In genomic region chr8:91132731-91133130, GRCm38 (mm10) we compare ENCODE assay signal across 8 mouse cellular contexts.
DNase-seq lines count a peak whose midpoint lies in the region; ATAC-seq lines count a peak whose summit lies in the region.

No protein-coding gene starts in this region.

- no peaks in the 10 kb centered on the region for H3K36me3 ChIP-seq in liver, embryonic 11.5 days (ENCODE audit: control insufficient read depth, insufficient read depth, low read length)
- no peaks in the 10 kb centered on the region for H3K36me3 ChIP-seq in forebrain, embryonic 11.5 days (ENCODE audit: control insufficient read depth, insufficient read depth, low read length)
- peaks cover 20% of the 10 kb centered on the region for H3K36me3 ChIP-seq in limb, embryonic 10.5 days
- H3K36me3 ChIP-seq in neural tube, embryonic 14.5 days (ENCODE audit: control insufficient read depth, insufficient read depth, low read length), result peaks cover 13% of the 10 kb centered on the region

- H3K9ac ChIP-seq in liver, embryonic 11.5 days (ENCODE audit: low read depth, low read length), result no peak overlapping the region
- peak overlapping the region; percentile 73; the same call in 1 of the 2 replicates for H3K9ac ChIP-seq in forebrain, embryonic 11.5 days (ENCODE audit: low read length)
- H3K9ac ChIP-seq in neural tube, embryonic 14.5 days (replicated peaks; ENCODE audit: low read depth, low read length), result peak overlapping the region; percentile 91; the same call in 1 of the 2 replicates

- no peak for ATAC-seq in liver, embryonic 11.5 days (replicated peaks; ENCODE audit: low FRiP score)
- no peak for ATAC-seq in forebrain, embryonic 11.5 days (replicated peaks; ENCODE audit: low FRiP score)
- ATAC-seq in neural tube, embryonic 14.5 days (ENCODE audit: low read depth), result no peak
- ATAC-seq in CD4-positive, CD25-positive, alpha-beta regulatory T cell, adult 4 months, result no peak

- H3K27ac ChIP-seq in liver, embryonic 11.5 days (ENCODE audit: low read depth, low read length), result no peak overlapping the region
- no peak overlapping the region for H3K27ac ChIP-seq in forebrain, embryonic 11.5 days (ENCODE audit: low read depth, low read length)
- no peak overlapping the region for H3K27ac ChIP-seq in limb, embryonic 10.5 days
- H3K27ac ChIP-seq in neural tube, embryonic 14.5 days (ENCODE audit: low read depth, low read length), result no peak overlapping the region

- no peaks in the 10 kb centered on the region for H3K9me3 ChIP-seq in liver, embryonic 11.5 days (ENCODE audit: control insufficient read depth, low read length)
- no peaks in the 10 kb centered on the region for H3K9me3 ChIP-seq in forebrain, embryonic 11.5 days (ENCODE audit: control insufficient read depth, low read length)
- H3K9me3 ChIP-seq in limb, embryonic 10.5 days (replicated peaks), result no peaks in the 10 kb centered on the region
- no peaks in the 10 kb centered on the region for H3K9me3 ChIP-seq in neural tube, embryonic 14.5 days (ENCODE audit: control insufficient read depth, low read length)

- H3K4me3 ChIP-seq in liver, embryonic 11.5 days (ENCODE audit: low read depth, low read length), result peak overlapping the region; percentile 95
- H3K4me3 ChIP-seq in forebrain, embryonic 11.5 days (ENCODE audit: low read depth, low read length), result peak overlapping the region; percentile 3; the same call in 1 of the 2 replicates
- peak overlapping the region; percentile 94 for H3K4me3 ChIP-seq in limb, embryonic 10.5 days
- H3K4me3 ChIP-seq in neural tube, embryonic 14.5 days (ENCODE audit: low read depth, low read length), result peak overlapping the region; percentile 98

- WGBS in liver, embryonic 11.5 days, result 77% methylated on average over 4 of the region's 4 CpGs
- 85% methylated on average over 4 of the region's 4 CpGs for WGBS in forebrain, embryonic 11.5 days
- 77% methylated on average over 4 of the region's 4 CpGs for WGBS in limb, embryonic 10.5 days
- 79% methylated on average over 4 of the region's 4 CpGs for WGBS in neural tube, embryonic 14.5 days

- peaks cover 4% of the 10 kb centered on the region; the same call in 1 of the 2 replicates for H3K4me1 ChIP-seq in liver, embryonic 11.5 days (replicated peaks; ENCODE audit: control insufficient read depth, insufficient read depth, low read length)
- peaks cover 8% of the 10 kb centered on the region; the same call in 1 of the 2 replicates for H3K4me1 ChIP-seq in forebrain, embryonic 11.5 days (replicated peaks; ENCODE audit: control insufficient read depth, insufficient read depth, low read length)
- peaks cover 32% of the 10 kb centered on the region for H3K4me1 ChIP-seq in limb, embryonic 10.5 days
- H3K4me1 ChIP-seq in neural tube, embryonic 14.5 days (ENCODE audit: control insufficient read depth, insufficient read depth, low read length), result peaks cover 10% of the 10 kb centered on the region

- H3K4me2 ChIP-seq in liver, embryonic 11.5 days, result peak overlapping the region; percentile 94
- peak overlapping the region; percentile 87; the same call in 1 of the 2 replicates for H3K4me2 ChIP-seq in forebrain, embryonic 11.5 days (ENCODE audit: low read depth, low read length, severe bottlenecking)
- peak overlapping the region; percentile 77 for H3K4me2 ChIP-seq in neural tube, embryonic 14.5 days (ENCODE audit: low read depth, low read length)

- DNase-seq in liver, embryonic 11.5 days (ENCODE audit: low spot score), result no peak
- DNase-seq in liver, result no peak
- DNase-seq in forebrain, embryonic 11.5 days (ENCODE audit: low spot score), result no peak
- no peak for DNase-seq in limb, embryonic 10.5 days (ENCODE audit: low spot score)
- DNase-seq in thymus, postnatal 36 days, result no peak
- no peak for DNase-seq in c-Kit-positive CD71-positive TER-119-positive erythroid progenitor cells, embryonic 14.5 days (ENCODE audit: low spot score)

- H3K27me3 ChIP-seq in liver, embryonic 11.5 days (replicated peaks; ENCODE audit: control insufficient read depth, insufficient read depth, low read length), result no peaks in the 10 kb centered on the region
- no peaks in the 10 kb centered on the region for H3K27me3 ChIP-seq in forebrain, embryonic 11.5 days (ENCODE audit: control insufficient read depth, insufficient read depth, low read length)
- H3K27me3 ChIP-seq in limb, embryonic 10.5 days (ENCODE audit: low read depth, poor library complexity, severe bottlenecking), result no peaks in the 10 kb centered on the region
- H3K27me3 ChIP-seq in neural tube, embryonic 14.5 days (ENCODE audit: control insufficient read depth, insufficient read depth, low read length), result no peaks in the 10 kb centered on the region

Comparison
In these comparisons a context has a peak if more than half of its experiments do, and no peak if none do; other contexts are left out.
1. H3K4me3 ChIP-seq: peak in every context shown above with its lines; median percentile 98 in neural tube, embryonic 14.5 days; 95 in liver, embryonic 11.5 days; 94 in limb, embryonic 10.5 days; 3 in forebrain, embryonic 11.5 days.